Comparison of ENCODE assay signal across 9 mouse cellular contexts in genomic region chr15:97996716-97997256, GRCm38 (mm10). TPM values are rescaled to one million over a fixed set of nuclear protein-coding genes. Genes with fewer than 3 reads are reported as not detected.
DNase-seq lines count a peak whose midpoint lies in the region; ATAC-seq and TF ChIP-seq lines count a peak whose summit lies in the region.
"Had no signal": no experiment of that assay in that cellular context is flagged by ENCODE, and none has a peak within 500 bp of the region (broad histone marks: within the 10 kb centered on the region; RNA-seq: fewer than 3 reads in every experiment).

No protein-coding gene starts in this region.

- no peak overlapping the region for H3K4me2 ChIP-seq in lung, embryonic 14.5 days

- no peak for TF ChIP-seq CTCF in lung, embryonic 14.5 days (IDR thresholded peaks at IDR 0.05; ENCODE audit: low read depth)

- H3K27ac ChIP-seq in lung, embryonic 14.5 days (ENCODE audit: low read depth), result no peak overlapping the region

- H3K9me3 ChIP-seq in lung, embryonic 14.5 days (ENCODE audit: low read depth, low read length), result no peaks in the 10 kb centered on the region

- H3K4me1 ChIP-seq in lung, embryonic 14.5 days (ENCODE audit: insufficient read depth), result peaks cover 15% of the 10 kb centered on the region

- 46% methylated on average over 13 of the region's 13 CpGs for WGBS in lung, embryonic 14.5 days

- peaks cover 41% of the 10 kb centered on the region for H3K27me3 ChIP-seq in lung, embryonic 14.5 days (ENCODE audit: insufficient read depth, low read length)

- no peak overlapping the region for H3K4me3 ChIP-seq in lung, embryonic 14.5 days (ENCODE audit: low read depth, low read length)

- no peak overlapping the region for H3K9ac ChIP-seq in lung, embryonic 14.5 days

- DNase-seq in frontal cortex, postnatal 10 days (ENCODE audit: low spot score in 2 of 2), result peak; percentile 27 to 62
- peak; percentile 96 for DNase-seq in lung, embryonic 14.5 days
- no peak for DNase-seq in lung, adult 18-20 months
- peak; percentile 73 for DNase-seq in cerebellum, postnatal 14 days
- peak; percentile 54 for DNase-seq in lung, postnatal 14 days
- DNase-seq in spleen, postnatal 4 days (ENCODE audit: low spot score in 2 of 2), result no peak
- DNase-seq in urinary bladder, postnatal 14 days (ENCODE audit: low spot score), result no peak
- DNase-seq: thymus, adult 18-20 months had no signal

- H3K36me3 ChIP-seq in lung, embryonic 14.5 days (ENCODE audit: insufficient read depth), result no peaks in the 10 kb centered on the region

- no peak for ATAC-seq in frontal cortex, adult (ENCODE audit: low TSS enrichment)
- ATAC-seq in lung, embryonic 14.5 days (ENCODE audit: insufficient read depth), result peak; percentile 64

RNA-seq across cellular contexts. Expression of gene Col2a1, which starts 7.7 kb away (rescaled TPM):
- polyA plus RNA-seq in lung, embryonic 14.5 days (2014; fragmentation: Nextera tagmentation; extraction: Ambion mirVana), result 29.3 and 33.3 TPM in 2 replicates

RNA-seq across cellular contexts. Expression of gene Tmem106c, which starts 32.8 kb away (rescaled TPM):
- polyA plus RNA-seq in lung, embryonic 14.5 days (2014; fragmentation: Nextera tagmentation; extraction: Ambion mirVana), result 31.4 and 35.1 TPM in 2 replicates

Comparison
In these comparisons a context has a peak if more than half of its experiments do, and no peak if none do; other contexts are left out.
1. DNase-seq: peak in frontal cortex, postnatal 10 days (2 of 2), lung, embryonic 14.5 days (single experiment), cerebellum, postnatal 14 days (2 of 2) and lung, postnatal 14 days (single experiment); none in lung, adult 18-20 months (0 of 2), spleen, postnatal 4 days (0 of 2) and urinary bladder, postnatal 14 days (single experiment).